44 mouse cellular contexts compared by ENCODE assay signal in the genomic region with DNA sequence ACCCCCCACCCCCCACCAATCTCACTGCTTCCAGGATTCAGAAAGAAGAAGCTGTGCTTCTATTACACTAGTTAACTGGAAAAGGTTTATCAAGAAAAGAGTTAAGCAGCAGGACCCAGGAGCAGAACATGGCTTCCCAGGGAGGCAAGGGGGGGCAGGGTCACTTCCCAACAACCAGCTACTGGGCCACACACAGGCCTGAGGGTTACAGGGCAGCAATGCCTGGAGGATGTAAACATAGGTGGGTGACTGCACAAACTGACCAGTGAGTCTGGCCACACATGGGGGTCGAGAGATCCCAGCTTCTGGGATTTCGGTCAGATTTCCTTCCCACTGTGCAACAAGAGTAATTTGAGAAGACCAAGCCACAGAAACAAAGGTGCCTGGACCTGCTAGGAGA. TPM values are rescaled to one million over a fixed set of nuclear protein-coding genes. Genes with fewer than 3 reads are reported as not detected.
"Had no signal": no experiment of that assay in that cellular context is flagged by ENCODE, and none has a peak within 500 bp of the region (broad histone marks: within the 10 kb centered on the region; RNA-seq: fewer than 3 reads in every experiment).

No protein-coding gene starts in this region.

- H3K4me1 ChIP-seq: limb, embryonic 10.5 days; limb, embryonic 13.5 days; liver, embryonic 12.5 days; liver, embryonic 13.5 days; liver, embryonic 15.5 days; lung, embryonic 15.5 days; megakaryocyte, embryonic 14.5 days; midbrain, embryonic 10.5 days; midbrain, embryonic 12.5 days; midbrain, embryonic 13.5 days; midbrain, embryonic 15.5 days; neural tube, embryonic 12.5 days had no signal

- H3K4me3 ChIP-seq: limb, embryonic 10.5 days; limb, embryonic 12.5 days; limb, embryonic 13.5 days; limb, embryonic 15.5 days; liver, embryonic 12.5 days; liver, embryonic 13.5 days; liver, embryonic 15.5 days; lung, embryonic 15.5 days; megakaryocyte, embryonic 14.5 days; midbrain, embryonic 10.5 days; midbrain, embryonic 12.5 days; midbrain, embryonic 13.5 days; midbrain, embryonic 15.5 days; myocyte; neural tube, embryonic 12.5 days had no signal

- H3K27me3 ChIP-seq: limb, embryonic 12.5 days; limb, embryonic 13.5 days; limb, embryonic 15.5 days; liver, embryonic 12.5 days; liver, embryonic 13.5 days; liver, embryonic 15.5 days; lung, embryonic 15.5 days; midbrain, embryonic 12.5 days; midbrain, embryonic 13.5 days; midbrain, embryonic 15.5 days; neural tube, embryonic 12.5 days had no signal

- H3K36me3 ChIP-seq: liver, embryonic 15.5 days; midbrain, embryonic 15.5 days had no signal

- H3K27ac ChIP-seq: limb, embryonic 10.5 days; limb, embryonic 12.5 days; limb, embryonic 13.5 days; limb, embryonic 15.5 days; liver, embryonic 12.5 days; liver, embryonic 13.5 days; liver, embryonic 14.5 days; liver, embryonic 15.5 days; lung, embryonic 15.5 days; macrophage; midbrain, embryonic 10.5 days; midbrain, embryonic 12.5 days; midbrain, embryonic 13.5 days; midbrain, embryonic 15.5 days; neural tube, embryonic 12.5 days had no signal

- DNase-seq: left cerebral cortex, postnatal 4 days; liver; liver, embryonic 13.5 days; liver, postnatal 0 days; lung, adult 18-20 months; lung, adult 2 months; lung, embryonic 14.5 days; lung, postnatal 10 days; lung, postnatal 14 days; lung, postnatal 36 days; lung, postnatal 4 days; midbrain, embryonic 14.5 days had no signal

- H3K9ac ChIP-seq: limb, embryonic 12.5 days; limb, embryonic 13.5 days; limb, embryonic 15.5 days; liver, embryonic 12.5 days; liver, embryonic 13.5 days; liver, embryonic 14.5 days; liver, embryonic 15.5 days; liver, postnatal 0 days; lung, embryonic 14.5 days; lung, embryonic 15.5 days; midbrain, embryonic 12.5 days; midbrain, embryonic 13.5 days; midbrain, embryonic 15.5 days; neural tube, embryonic 12.5 days had no signal

RNA-seq across cellular contexts. Expression of gene Cspg4, which starts 52.3 kb away (rescaled TPM):
- total RNA-seq: megakaryocyte progenitor cell, adult 5-6 weeks; megakaryocyte, adult 5-6 weeks; megakaryocyte-erythroid progenitor cell, adult 5-6 weeks; monocyte, adult 5-6 weeks had no signal
- polyA plus RNA-seq: macrophage had no signal

RNA-seq across cellular contexts. Expression of gene Odf3l1, which starts 52.7 kb away (rescaled TPM):
- total RNA-seq: left cerebral cortex, postnatal 10 days; left cerebral cortex, postnatal 14 days; left cerebral cortex, postnatal 25 days; left cerebral cortex, postnatal 36 days; left cerebral cortex, postnatal 4 days; liver, adult 2 months; megakaryocyte progenitor cell, adult 5-6 weeks; megakaryocyte, adult 5-6 weeks; megakaryocyte-erythroid progenitor cell, adult 5-6 weeks; midbrain, postnatal 0 days; monocyte, adult 5-6 weeks had no signal
- polyA plus RNA-seq: liver, embryonic 11.5 days; liver, embryonic 12.5 days; liver, embryonic 13.5 days; liver, embryonic 14.5 days; liver, embryonic 16.5 days; liver, postnatal 0 days; lung, postnatal 0 days; macrophage; midbrain, embryonic 10.5 days; midbrain, embryonic 11.5 days; midbrain, embryonic 12.5 days; midbrain, embryonic 13.5 days; midbrain, embryonic 14.5 days; midbrain, embryonic 15.5 days; midbrain, embryonic 16.5 days; neural tube, embryonic 11.5 days; neural tube, embryonic 12.5 days had no signal
